Comparison of ENCODE assay signal across 16 mouse cellular contexts in genomic region chr5:35254964-35255716, GRCm38 (mm10). TPM values are rescaled to one million over a fixed set of nuclear protein-coding genes. Genes with fewer than 3 reads are reported as not detected.
DNase-seq lines count a peak whose midpoint lies in the region; ATAC-seq and TF ChIP-seq lines count a peak whose summit lies in the region.
"Had no signal": no experiment of that assay in that cellular context is flagged by ENCODE, and none has a peak within 500 bp of the region (broad histone marks: within the 10 kb centered on the region; RNA-seq: fewer than 3 reads in every experiment).

No protein-coding gene starts in this region.

- TF ChIP-seq CTCF in lung, postnatal 0 days (IDR thresholded peaks at IDR 0.05): no peak
- no peak for TF ChIP-seq CTCF in cerebellum, adult 2 months (IDR thresholded peaks at IDR 0.05; ENCODE audit: borderline replicate concordance, insufficient read depth, low read depth, low read length)

- H3K36me3 ChIP-seq in forebrain, embryonic 10.5 days (replicated peaks): no peaks in the 10 kb centered on the region
- H3K36me3 ChIP-seq in forebrain, embryonic 11.5 days (ENCODE audit: control insufficient read depth, insufficient read depth, low read length): no peaks in the 10 kb centered on the region
- no peaks in the 10 kb centered on the region for H3K36me3 ChIP-seq in lung, postnatal 0 days (ENCODE audit: insufficient read depth, low read length)
- H3K36me3 ChIP-seq in hindbrain, embryonic 15.5 days: no peaks in the 10 kb centered on the region
- H3K36me3 ChIP-seq: limb, embryonic 15.5 days had no signal

- peaks cover 17% of the 10 kb centered on the region for H3K4me1 ChIP-seq in forebrain, embryonic 10.5 days
- no peaks in the 10 kb centered on the region for H3K4me1 ChIP-seq in forebrain, embryonic 11.5 days (replicated peaks; ENCODE audit: control insufficient read depth, insufficient read depth, low read length)
- H3K4me1 ChIP-seq in lung, postnatal 0 days (ENCODE audit: insufficient read depth, low read depth, low read length): no peaks in the 10 kb centered on the region
- peaks cover 15% of the 10 kb centered on the region for H3K4me1 ChIP-seq in hindbrain, embryonic 15.5 days (replicated peaks)
- no peaks in the 10 kb centered on the region for H3K4me1 ChIP-seq in cerebellum, adult 2 months (ENCODE audit: control insufficient read depth, insufficient read depth, low read length)
- H3K4me1 ChIP-seq: limb, embryonic 15.5 days had no signal

- ATAC-seq in forebrain, embryonic 11.5 days (replicated peaks; ENCODE audit: low FRiP score): no peak
- ATAC-seq in lung, postnatal 0 days: no peak
- ATAC-seq in hindbrain, embryonic 15.5 days (ENCODE audit: low FRiP score, low read depth): peak; percentile 63

- H3K9ac ChIP-seq in forebrain, embryonic 11.5 days (ENCODE audit: low read length): no peak overlapping the region
- H3K9ac ChIP-seq in lung, postnatal 0 days (replicated peaks; ENCODE audit: low read depth): no peak overlapping the region
- no peak overlapping the region for H3K9ac ChIP-seq in hindbrain, embryonic 15.5 days
- H3K9ac ChIP-seq: limb, embryonic 15.5 days had no signal

- H3K4me2 ChIP-seq in forebrain, embryonic 11.5 days (ENCODE audit: low read depth, low read length, severe bottlenecking): no peak overlapping the region
- no peak overlapping the region for H3K4me2 ChIP-seq in lung, postnatal 0 days (replicated peaks; ENCODE audit: low read depth, low read length)
- H3K4me2 ChIP-seq in hindbrain, embryonic 15.5 days: no peak overlapping the region
- H3K4me2 ChIP-seq: limb, embryonic 15.5 days had no signal

- peak overlapping the region; percentile 35; the same call in 1 of the 2 replicates for H3K27ac ChIP-seq in forebrain, embryonic 10.5 days
- H3K27ac ChIP-seq in forebrain, embryonic 11.5 days (ENCODE audit: low read depth, low read length): no peak overlapping the region
- no peak overlapping the region for H3K27ac ChIP-seq in lung, postnatal 0 days (ENCODE audit: low read length)
- peak overlapping the region; percentile 49 for H3K27ac ChIP-seq in hindbrain, embryonic 15.5 days (replicated peaks)
- H3K27ac ChIP-seq in cerebellum, adult 2 months (ENCODE audit: insufficient read depth, low read length): no peak overlapping the region
- H3K27ac ChIP-seq: limb, embryonic 15.5 days had no signal

- no peak for TF ChIP-seq POLR2A in cerebellum, adult 2 months (IDR thresholded peaks at IDR 0.05; ENCODE audit: borderline replicate concordance, insufficient read depth, low read length)

- 49% methylated on average over 5 of the region's 5 CpGs for WGBS in forebrain, embryonic 10.5 days
- 38% methylated on average over 5 of the region's 5 CpGs for WGBS in forebrain, embryonic 11.5 days
- 53% methylated on average over 5 of the region's 5 CpGs for WGBS in lung, postnatal 0 days
- WGBS in hindbrain, embryonic 15.5 days: 32% methylated on average over 5 of the region's 5 CpGs
- 49% methylated on average over 5 of the region's 5 CpGs for WGBS in cerebellum, adult 2 months

- no peak overlapping the region for H3K4me3 ChIP-seq in forebrain, embryonic 10.5 days
- no peak overlapping the region for H3K4me3 ChIP-seq in forebrain, embryonic 11.5 days (ENCODE audit: low read depth, low read length)
- H3K4me3 ChIP-seq in lung, postnatal 0 days (ENCODE audit: low read depth, low read length): no peak overlapping the region
- H3K4me3 ChIP-seq in hindbrain, embryonic 15.5 days: no peak overlapping the region
- H3K4me3 ChIP-seq in cerebellum, adult 2 months (replicated peaks; ENCODE audit: insufficient read depth, low read depth, low read length): no peak overlapping the region
- H3K4me3 ChIP-seq: limb, embryonic 15.5 days had no signal

- no peak for DNase-seq in forebrain, embryonic 10.5 days (ENCODE audit: extremely low spot score, low spot score)
- DNase-seq in forebrain, embryonic 11.5 days (ENCODE audit: low spot score): no peak
- DNase-seq in lung, postnatal 0 days (ENCODE audit: low spot score): peak; percentile 14
- DNase-seq in lung, adult 18-20 months: no peak
- DNase-seq in brain, adult 2 months (ENCODE audit: low read depth, low spot score): peak; percentile 18
- DNase-seq in cerebellum, adult 2 months: no peak
- DNase-seq in urinary bladder, postnatal 10 days (ENCODE audit: low spot score): no peak
- DNase-seq: adrenal gland, postnatal 10 days; cerebellum, adult 8-10 months; heart, adult 11 months; heart, postnatal 10 days; kidney, postnatal 4 days; lung, postnatal 36 days had no signal

- H3K9me3 ChIP-seq in forebrain, embryonic 10.5 days: no peaks in the 10 kb centered on the region
- H3K9me3 ChIP-seq in forebrain, embryonic 11.5 days (ENCODE audit: control insufficient read depth, low read length): no peaks in the 10 kb centered on the region
- H3K9me3 ChIP-seq in lung, postnatal 0 days (ENCODE audit: low read length): no peaks in the 10 kb centered on the region
- H3K9me3 ChIP-seq in hindbrain, embryonic 15.5 days: no peaks in the 10 kb centered on the region
- H3K9me3 ChIP-seq: limb, embryonic 15.5 days had no signal

- no peaks in the 10 kb centered on the region for H3K27me3 ChIP-seq in forebrain, embryonic 10.5 days (ENCODE audit: poor library complexity, severe bottlenecking)
- H3K27me3 ChIP-seq in forebrain, embryonic 11.5 days (ENCODE audit: control insufficient read depth, insufficient read depth, low read length): no peaks in the 10 kb centered on the region
- no peaks in the 10 kb centered on the region for H3K27me3 ChIP-seq in lung, postnatal 0 days (replicated peaks; ENCODE audit: insufficient read depth, low read length)
- H3K27me3 ChIP-seq in hindbrain, embryonic 15.5 days: no peaks in the 10 kb centered on the region
- H3K27me3 ChIP-seq in cerebellum, adult 2 months (ENCODE audit: control insufficient read depth, insufficient read depth, low read length): no peaks in the 10 kb centered on the region
- H3K27me3 ChIP-seq: limb, embryonic 15.5 days had no signal

- TF ChIP-seq EP300 in lung, postnatal 0 days (IDR thresholded peaks at IDR 0.05): no peak

RNA-seq across cellular contexts. Expression of gene Adra2c, which starts 23.0 kb away (rescaled TPM):
- not detected in 2 replicates for polyA plus RNA-seq in forebrain, embryonic 10.5 days (2016; fragmentation: Nextera tagmentation; extraction: Ambion mirVana)
- 0.05 TPM in 1 of 2 replicates, not detected in the other for polyA plus RNA-seq in forebrain, embryonic 11.5 days (2014; fragmentation: Nextera tagmentation; extraction: Ambion mirVana)
- not detected in 2 replicates for polyA plus RNA-seq in lung, postnatal 0 days (2015; fragmentation: Nextera tagmentation; extraction: Ambion mirVana)
- 1.0 and 1.1 TPM in 2 replicates for polyA plus RNA-seq in hindbrain, embryonic 15.5 days (2015; fragmentation: Nextera tagmentation; extraction: Ambion mirVana)
- 8.4 and 9.1 TPM in 2 replicates for polyA plus RNA-seq in cerebellum, adult 2 months (2012; rRNA removed)
- polyA plus RNA-seq: limb, embryonic 15.5 days; liver, embryonic 16.5 days had no signal

Comparison
In these comparisons a context has a peak if more than half of its experiments do, and no peak if none do; other contexts are left out.
1. DNase-seq: peak in lung, postnatal 0 days (single experiment) and brain, adult 2 months (single experiment); none in forebrain, embryonic 10.5 days (single experiment), forebrain, embryonic 11.5 days (single experiment), lung, adult 18-20 months (0 of 2), cerebellum, adult 2 months (0 of 2) and urinary bladder, postnatal 10 days (single experiment).
2. H3K27ac ChIP-seq: peak in forebrain, embryonic 10.5 days (single experiment) and hindbrain, embryonic 15.5 days (single experiment); none in forebrain, embryonic 11.5 days (single experiment), lung, postnatal 0 days (single experiment) and cerebellum, adult 2 months (single experiment).